Mouse (Mus musculus): Measurements from ENCODE around the gene Nwd1.

- TF ChIP-seq POLR2A (IDR thresholded peaks at IDR 0.05; ENCODE audit: borderline replicate concordance, control insufficient read depth, low read depth, low read length) (no peak), CTCF (IDR thresholded peaks at IDR 0.05; ENCODE audit: control insufficient read depth, insufficient read depth, low read length) (no peak)
Observed at GRCm38 (mm10) chr8:72664107-72664652, 17.7 kb downstream of the Nwd1 start.
